Mouse (Mus musculus) mesoderm, embryonic 11.5 days (tissue): ENCODE data around the gene Cobl.

Source experiments
- DNase-seq: peaks from one replicate; pipeline ENCODE4 v3.0.0-alpha.2; 2012; ENCODE audit warnings: low read depth, low spot score

The Cobl gene

GRCm38 (mm10) chr11:12384826-12385225 lies 79.9 kb downstream of the Cobl start:
- DNase-seq = no peak

DNA sequence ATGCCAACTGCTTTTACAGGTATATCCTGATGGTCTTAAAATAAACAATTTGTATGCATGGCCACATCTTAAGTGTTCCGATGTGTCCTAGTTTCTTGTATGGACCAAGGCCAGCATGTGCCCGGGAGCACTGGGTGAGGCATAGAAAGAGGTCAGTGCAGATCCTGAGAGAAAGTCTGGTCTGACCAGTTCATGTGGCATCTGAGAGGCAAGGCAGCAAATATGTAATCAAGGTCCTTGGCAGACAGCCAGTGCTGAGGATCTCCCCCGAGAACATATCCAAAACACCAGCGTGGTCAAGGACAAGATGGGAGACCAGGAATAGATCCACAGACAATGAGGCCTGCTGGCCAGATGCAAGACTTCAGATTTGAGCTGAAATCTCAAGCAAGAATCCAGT lies 81.8 kb downstream of the Cobl start:
- no peak for DNase-seq

DNA sequence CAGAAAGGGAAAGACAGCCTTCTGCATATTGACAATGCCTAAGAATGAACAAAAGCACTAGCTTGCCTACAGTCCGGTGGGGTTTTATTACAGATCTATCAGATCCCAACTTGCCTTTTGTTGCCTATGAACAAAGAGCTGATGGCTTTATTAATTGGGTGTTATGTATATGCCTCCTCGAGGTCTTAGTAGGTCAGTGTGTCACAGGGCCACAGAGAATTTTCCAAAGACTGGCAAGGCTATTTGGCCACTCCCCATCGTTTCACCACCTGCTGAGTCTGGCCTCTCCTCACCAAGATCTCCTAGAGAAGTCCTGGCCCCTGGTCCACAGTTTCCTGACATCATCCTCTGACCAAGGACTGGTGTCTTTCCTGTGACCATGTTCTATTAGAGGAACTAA lies 83.7 kb downstream of the Cobl start:
- DNase-seq = no peak

DNA sequence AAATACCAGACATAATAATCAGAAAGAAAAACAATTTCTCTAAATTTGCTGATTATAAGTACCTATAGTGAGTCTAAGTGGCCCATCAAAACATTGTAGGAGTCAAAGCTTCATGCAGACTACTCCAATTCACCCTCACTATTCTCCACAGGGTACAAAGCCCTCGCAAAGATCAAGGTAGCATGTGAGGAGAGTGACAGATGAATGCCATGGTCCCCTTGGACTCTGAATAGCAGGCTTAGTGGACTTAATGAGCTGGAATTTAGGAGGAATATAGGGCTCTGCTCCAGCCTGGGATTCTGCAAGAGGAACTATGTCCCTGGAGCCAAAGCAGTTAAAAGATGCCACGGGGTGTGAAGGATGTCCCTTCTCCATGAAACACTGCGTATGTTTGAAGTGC lies 88.1 kb downstream of the Cobl start:
- DNase-seq = no peak

GRCm38 (mm10) chr11:12373106-12374098 lies 91.4 kb downstream of the Cobl start:
- peak; percentile 77 for DNase-seq

- DNase-seq = no peak
Observed at GRCm38 (mm10) chr11:12370957-12371356, 93.8 kb downstream of the Cobl start.

GRCm38 (mm10) chr11:12367426-12368178 lies 97.2 kb downstream of the Cobl start:
- no peak for DNase-seq

- DNase-seq = peak; percentile 73
Observed at GRCm38 (mm10) chr11:12359336-12360000, 105.3 kb downstream of the Cobl start.

DNA sequence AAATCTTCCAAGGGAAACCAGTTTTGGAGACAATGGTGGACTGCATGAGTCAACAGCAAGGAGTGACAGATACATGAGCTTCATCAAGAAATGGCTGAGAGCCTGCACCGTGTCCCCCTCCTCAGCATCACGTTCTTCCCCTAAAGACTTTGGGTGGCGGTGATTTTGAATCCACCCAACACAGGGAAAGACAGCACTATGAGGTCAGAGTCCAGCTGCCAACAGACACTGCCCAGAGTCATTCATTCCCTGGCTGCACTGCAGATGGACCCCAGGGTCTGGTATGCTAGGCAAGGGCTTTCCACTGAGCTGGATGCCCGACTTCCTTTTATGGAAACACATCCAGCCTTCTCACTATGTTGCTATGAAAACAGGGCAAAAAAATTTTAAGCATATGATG lies 106.2 kb downstream of the Cobl start:
- DNase-seq = no peak

DNA sequence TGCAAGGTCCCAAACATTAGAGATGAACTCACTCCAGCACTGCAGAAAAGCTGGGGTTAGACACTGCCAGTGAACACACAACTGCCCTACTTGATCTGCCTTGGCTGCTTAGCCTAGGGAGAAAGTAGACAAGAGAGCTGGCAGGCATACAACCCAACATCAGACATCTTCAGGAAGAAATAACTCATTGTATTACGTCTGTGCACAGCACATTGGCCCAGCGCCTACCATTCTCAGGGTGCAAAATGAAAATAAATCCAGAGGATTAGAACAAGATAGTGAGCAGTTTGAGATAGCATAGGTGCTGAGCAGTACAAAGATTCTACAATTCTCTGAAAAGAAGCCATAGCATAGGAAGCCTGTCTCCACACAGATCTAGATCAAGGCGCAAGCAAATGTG lies 109.1 kb downstream of the Cobl start:
- DNase-seq = no peak

DNA sequence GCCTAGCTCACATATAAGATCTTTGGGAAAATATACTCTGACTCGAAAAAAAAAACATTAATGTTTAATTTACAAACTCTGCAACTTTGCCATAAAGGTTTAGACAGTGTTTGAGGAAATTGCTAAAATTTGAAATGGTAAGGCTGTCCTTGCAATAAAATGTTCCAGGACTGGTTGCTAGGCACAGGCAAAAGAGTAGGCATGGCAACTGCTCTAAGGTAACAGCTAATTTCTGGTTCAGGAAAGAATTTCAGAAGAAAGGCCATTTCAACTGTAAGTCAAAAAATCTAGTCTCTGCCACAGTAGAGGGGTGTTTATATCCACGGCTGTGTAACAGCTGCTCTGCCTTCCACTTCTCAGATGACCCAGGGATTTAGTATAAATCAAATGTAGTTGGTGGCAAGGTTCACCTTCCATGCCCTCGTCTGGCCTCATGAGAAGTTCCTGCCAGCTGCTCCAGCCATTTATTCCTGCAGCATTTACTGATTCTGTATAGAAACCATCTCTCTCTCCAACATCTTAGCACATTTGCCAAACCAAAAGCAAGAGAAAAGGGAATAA lies 113.7 kb downstream of the Cobl start:
- DNase-seq = no peak

GRCm38 (mm10) chr11:12350086-12350485 lies 114.7 kb downstream of the Cobl start:
- DNase-seq = no peak

GRCm38 (mm10) chr11:12346486-12346885 lies 118.3 kb downstream of the Cobl start:
- no peak for DNase-seq

- no peak for DNase-seq
Observed at GRCm38 (mm10) chr11:12343686-12344085, 121.1 kb downstream of the Cobl start.

- DNase-seq = no peak
Observed at GRCm38 (mm10) chr11:12340697-12341096, 124.1 kb downstream of the Cobl start.

DNA sequence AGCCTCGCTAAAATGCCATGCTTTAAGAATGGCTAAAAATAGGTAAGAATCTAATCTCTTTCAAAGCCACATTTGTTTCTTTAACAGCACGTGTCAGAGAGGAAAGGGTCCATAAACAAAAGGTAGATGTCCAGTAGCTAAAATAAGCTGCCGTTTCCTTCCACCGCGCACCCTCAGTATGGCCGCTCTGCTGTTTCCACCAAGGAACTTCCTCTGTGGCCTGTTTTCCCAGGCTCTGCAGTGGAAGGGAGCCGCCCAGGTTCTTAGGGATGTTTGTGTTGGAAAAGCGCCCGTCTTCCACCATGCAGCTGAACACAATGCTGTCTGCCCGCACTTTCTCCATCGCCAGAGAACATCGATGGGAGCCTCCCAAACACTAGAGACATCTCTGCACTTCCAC lies 128.6 kb downstream of the Cobl start:
- no peak for DNase-seq

DNA sequence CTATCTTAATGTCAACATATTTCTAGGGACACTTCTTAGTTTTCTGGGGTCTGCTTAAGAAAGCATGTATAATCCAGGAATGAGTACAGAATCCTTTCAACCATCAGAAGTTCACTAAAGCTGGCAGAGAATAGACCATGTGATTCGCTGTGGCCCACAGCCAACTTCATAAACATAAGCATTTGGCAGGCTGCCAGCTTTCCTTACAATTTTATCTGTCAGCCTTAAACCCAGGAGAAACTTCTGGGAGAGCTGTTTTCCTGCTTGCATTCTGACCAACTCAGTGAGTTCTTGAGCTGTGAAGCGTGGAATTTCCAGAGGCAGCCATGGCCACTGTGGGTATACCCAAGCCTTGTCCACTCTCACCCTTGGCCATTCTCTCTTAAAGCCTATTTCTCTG lies 132.8 kb downstream of the Cobl start:
- peak; percentile 27 for DNase-seq

DNA sequence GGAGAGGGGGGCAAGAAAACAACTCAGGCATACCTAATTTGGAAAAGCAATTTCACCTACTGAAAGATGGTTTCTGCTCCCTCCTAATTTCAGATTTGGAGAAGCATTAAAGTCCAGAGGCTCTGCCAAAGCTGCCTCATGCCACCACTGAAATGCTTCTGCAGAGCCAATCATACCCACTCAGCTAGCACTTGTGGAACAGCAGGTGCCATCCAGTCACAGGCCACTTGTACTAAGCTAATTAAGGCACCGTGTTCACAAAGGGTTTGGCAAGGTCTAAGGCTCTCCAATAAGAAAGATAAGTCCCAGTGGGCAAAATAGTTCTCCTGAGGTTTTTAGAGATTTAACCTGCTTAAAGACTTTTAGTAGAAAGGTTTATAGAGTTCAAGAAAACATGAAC lies 143.3 kb downstream of the Cobl start:
- no peak for DNase-seq

GRCm38 (mm10) chr11:12319318-12319717 lies 145.4 kb downstream of the Cobl start:
- no peak for DNase-seq

GRCm38 (mm10) chr11:12315670-12316069 lies 149.1 kb downstream of the Cobl start:
- DNase-seq = no peak

GRCm38 (mm10) chr11:12314278-12315043 lies 150.3 kb downstream of the Cobl start:
- peak; percentile 53 for DNase-seq
